Mouse (Mus musculus): ENCODE results near the gene Slc7a6.

- no peak for TF ChIP-seq CTCF (IDR thresholded peaks at IDR 0.05; ENCODE audit: control insufficient read depth, insufficient read depth, low read length)
- TF ChIP-seq POLR2A (IDR thresholded peaks at IDR 0.05; ENCODE audit: borderline replicate concordance, control insufficient read depth, low read depth, low read length) = no peak
Measured at GRCm38 (mm10) chr8:106219620-106220019, 51.0 kb downstream of the Slc7a6 start.
